Mouse (Mus musculus) right cerebral cortex, adult 2 months (tissue): ENCODE data around the gene Gclc.
A peak's percentile ranks its signal among the peaks of the same experiment; 100 is the strongest.

Experiments used
- DNase-seq, 2 experiments: peaks; one replicate each; pipeline ENCODE4 v3.0.0; 2021 to 2022; ENCODE audit warnings: low spot score in 2 of 2

Gclc gene

GRCm38 (mm10) chr9:77783006-77783405 lies 28.7 kb downstream of the Gclc start:
- no peak for DNase-seq

DNA sequence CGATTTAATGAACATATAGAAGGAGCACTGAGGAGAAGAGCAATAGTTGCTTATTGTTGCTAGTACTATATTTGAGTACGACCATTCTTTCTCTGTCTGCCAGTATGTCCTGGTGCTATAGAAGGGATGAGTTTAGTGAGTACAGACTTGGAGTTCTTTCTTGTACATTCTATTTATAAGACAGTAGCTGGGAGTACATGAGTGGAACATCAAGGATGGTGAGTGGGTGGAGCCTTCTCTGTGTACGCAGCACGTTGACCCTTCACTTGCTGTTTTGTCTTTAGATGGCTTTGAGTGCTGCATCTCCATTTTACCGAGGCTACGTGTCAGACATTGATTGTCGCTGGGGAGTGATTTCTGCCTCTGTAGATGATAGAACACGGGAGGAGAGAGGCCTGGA lies 31.1 kb downstream of the Gclc start:
- DNase-seq, result no peak

DNA sequence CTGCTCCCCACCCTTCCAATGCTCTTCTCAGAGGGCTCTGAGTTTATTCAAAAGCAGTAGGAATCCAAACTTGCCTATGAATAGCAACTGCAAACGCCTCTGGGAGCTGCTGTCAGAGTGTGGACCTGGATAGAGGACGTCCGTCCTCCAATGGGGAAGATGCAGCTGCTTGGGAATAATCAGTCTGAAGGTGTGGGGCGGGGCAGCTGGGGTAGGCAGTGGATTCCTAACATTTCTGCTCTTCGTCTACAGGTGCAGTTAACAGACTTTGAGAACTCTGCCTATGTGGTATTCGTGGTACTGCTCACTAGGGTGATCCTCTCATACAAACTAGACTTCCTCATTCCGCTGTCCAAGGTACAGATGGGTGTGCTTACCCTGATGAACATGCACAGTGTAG lies 33.6 kb downstream of the Gclc start:
- DNase-seq, result no peak

- DNase-seq, result peak; percentile 31 to 37
These were observed 35.4 kb downstream of the Gclc start for GRCm38 (mm10) chr9:77789615-77790348.

DNA sequence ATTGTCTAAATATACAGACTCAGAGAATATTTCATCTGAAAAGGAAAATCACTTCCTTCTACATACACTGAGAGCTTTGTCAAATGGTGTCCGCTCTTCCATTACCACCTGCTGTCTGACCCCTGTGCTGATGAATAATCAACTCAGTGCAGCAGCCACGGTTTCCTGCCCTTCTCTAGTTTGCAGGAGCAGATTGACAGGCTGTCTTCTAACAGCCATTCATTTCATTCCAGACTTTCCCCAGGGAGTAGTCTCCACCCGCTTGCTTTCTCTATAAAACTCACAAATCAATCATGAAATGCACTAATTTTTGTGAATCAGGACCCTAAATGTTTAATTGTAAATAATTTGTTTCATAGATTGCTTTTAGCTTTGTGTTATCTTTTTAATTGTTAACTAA lies 39.5 kb downstream of the Gclc start:
- DNase-seq, result no peak

DNA sequence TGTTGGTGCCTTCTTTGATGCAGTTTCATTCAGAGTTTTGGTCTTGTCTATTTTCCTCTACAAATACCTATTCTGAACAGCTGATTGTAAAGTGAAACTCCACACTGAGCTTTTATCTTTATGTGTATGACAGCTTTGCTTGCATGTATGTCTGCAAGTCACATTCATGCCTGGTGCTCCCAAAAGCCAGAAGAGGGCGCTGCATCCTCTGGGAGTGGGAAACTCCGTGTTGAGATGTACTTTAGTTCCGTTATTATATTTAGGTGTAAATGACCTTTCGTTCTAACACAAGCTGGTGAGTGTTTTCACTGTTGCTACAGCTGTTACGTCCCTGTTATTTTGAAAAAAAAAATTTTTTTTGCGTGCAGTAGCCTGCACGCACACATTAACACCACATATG lies 48.1 kb downstream of the Gclc start:
- no peak for DNase-seq

DNA sequence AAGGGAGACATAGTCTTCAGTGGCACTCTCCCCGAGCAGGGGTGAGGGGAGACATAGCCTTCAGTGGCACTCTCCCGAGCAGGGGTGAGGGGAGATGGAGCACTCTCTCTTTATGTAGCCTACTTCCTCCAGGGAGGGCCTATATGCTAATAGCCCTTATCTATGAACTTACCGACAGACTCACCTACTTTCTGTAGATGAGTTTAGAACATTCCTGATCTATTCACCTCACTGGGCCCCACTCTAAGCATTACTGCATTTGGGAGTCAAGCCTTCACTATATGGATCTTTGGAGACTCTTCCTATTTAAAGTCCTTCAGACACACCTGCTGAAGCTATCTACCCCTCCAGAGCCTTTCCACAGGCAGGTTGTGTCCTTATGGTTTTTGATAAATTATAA lies 52.1 kb downstream of the Gclc start:
- DNase-seq, result no peak

DNA sequence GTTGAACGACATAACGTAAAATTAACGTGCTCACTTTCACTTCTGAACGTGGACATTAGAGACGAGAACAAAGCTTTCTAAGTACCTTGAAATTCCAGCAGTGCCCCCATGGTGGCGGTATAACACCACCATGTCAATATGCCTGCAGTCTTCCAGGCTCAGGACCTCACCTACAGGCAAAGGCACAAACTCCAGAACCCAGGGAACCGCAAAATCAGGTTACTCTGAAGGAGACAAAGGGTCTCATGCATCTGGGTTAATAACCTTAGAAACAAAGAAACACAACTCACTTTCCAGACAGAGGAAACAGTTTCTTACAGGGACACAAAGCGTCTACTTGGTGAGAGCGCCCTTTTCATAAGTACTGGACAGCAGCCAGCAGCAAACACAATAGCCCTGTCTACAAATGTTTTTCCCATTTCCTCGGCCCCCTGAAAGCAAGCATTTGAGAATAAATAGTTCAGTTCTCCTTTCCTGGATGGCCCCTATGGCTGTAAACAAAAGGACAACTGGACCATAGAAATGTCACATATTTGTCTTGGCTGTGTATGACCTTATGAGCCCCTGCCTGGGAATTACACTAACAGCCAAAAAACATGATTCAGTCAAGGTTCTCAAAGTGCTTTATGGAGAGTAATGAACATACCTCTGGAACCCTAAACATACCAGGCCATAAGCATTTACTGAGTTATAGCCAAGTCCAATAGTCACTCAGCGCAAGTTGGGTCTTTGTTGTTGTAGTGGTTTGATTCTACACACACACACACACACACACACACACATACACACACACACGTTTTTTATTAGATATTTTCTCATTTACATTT lies 52.7 kb downstream of the Gclc start:
- DNase-seq, result peak; percentile 91 to 92

- DNase-seq, result no peak
These were observed 54.1 kb downstream of the Gclc start for GRCm38 (mm10) chr9:77808481-77808880.

- no peak for DNase-seq
These were observed 64.5 kb downstream of the Gclc start for GRCm38 (mm10) chr9:77818858-77819257.

- DNase-seq, result no peak
These were observed 65.0 kb downstream of the Gclc start for GRCm38 (mm10) chr9:77819318-77819717.

GRCm38 (mm10) chr9:77820836-77821235 lies 66.5 kb downstream of the Gclc start:
- DNase-seq, result no peak

DNA sequence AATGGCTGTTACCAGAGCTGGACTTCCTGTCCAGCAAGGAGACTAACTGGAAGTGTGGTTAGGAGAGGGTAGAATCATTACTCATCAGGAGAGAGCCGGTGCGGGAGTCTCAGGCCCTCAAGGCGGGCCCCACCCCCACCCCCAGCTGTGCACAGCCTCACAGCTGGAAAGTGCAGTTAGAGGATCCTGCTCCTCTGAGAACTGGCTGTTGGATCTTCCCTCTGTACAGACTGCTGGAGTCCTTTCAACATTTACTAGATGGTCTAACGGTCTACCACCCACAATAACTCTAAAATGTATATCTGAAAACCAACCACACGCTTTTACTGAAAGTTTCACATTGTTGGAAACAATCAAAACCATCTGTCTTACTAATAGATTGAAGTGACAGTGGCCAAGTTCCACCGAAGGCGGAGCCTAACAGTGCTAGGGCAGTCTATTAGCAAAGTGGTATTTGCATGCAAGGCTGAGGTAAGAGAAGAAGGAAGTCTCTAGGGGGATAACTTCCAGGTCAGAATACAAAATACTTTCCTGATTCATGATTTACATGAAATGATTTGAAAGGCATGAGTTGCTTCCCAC lies 71.1 kb downstream of the Gclc start:
- DNase-seq, result no peak

- DNase-seq, result no peak
These were observed 71.9 kb downstream of the Gclc start for GRCm38 (mm10) chr9:77826237-77826636.

- no peak for DNase-seq
These were observed 74.2 kb downstream of the Gclc start for GRCm38 (mm10) chr9:77828531-77828965.

DNA sequence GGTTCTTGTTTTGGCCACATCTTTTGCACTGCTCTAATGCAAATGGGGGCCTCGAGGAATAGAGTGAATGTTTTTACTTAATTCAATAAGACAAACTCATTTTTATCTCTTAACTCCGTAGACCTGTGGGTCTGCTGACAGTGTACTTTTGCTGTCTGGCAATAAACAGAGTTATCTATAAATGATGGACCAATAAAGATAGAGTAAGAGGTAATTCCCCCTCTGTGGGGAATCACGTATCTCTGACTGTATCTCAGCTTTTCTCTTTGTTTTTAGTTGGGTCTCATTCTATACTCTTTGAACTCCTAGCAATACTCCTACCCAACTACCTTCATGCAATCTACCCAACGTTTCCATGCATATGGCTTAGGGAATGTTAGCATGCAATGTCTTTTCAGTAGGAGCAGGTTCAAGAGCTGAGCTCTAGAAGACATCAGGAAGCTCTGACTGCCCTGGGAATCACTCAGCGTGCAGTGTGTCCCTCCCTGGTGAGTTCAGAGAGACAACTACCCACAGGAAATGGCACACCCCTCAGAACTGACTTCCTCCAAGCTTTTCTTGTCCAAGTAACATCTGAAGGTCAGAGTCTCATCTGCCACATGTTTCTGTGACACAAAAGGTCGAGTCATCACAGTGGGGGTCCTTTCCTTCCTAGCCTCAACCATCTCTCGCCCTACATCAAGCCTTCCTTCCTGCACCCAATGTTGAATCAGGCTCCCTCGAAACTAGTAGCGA lies 80.1 kb downstream of the Gclc start:
- no peak for DNase-seq

GRCm38 (mm10) chr9:77835122-77835521 lies 80.8 kb downstream of the Gclc start:
- DNase-seq, result no peak

- DNase-seq, result no peak
These were observed 81.4 kb downstream of the Gclc start for GRCm38 (mm10) chr9:77835756-77836155.

DNA sequence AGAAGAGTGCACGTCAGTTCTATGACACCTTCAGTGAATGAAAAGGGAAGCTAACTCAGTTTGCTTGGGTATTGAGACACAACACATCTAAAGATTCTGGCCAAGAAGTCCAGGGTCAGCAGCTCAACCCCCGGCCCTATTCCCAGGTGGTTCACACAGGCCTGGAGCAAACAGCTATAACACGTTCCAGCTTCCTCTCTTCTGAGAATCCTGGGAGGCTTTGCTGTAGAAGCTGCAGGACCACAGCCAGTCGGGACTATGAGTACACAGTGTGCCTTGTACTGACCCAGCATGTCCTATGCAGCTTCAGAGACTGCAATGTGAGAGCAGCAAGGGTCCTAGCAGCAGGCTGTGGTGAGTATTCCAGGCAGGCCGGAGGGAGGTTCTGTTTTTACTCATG lies 84.3 kb downstream of the Gclc start:
- no peak for DNase-seq
